ENCODE assay signal across 8 mouse cellular contexts in the genomic region with DNA sequence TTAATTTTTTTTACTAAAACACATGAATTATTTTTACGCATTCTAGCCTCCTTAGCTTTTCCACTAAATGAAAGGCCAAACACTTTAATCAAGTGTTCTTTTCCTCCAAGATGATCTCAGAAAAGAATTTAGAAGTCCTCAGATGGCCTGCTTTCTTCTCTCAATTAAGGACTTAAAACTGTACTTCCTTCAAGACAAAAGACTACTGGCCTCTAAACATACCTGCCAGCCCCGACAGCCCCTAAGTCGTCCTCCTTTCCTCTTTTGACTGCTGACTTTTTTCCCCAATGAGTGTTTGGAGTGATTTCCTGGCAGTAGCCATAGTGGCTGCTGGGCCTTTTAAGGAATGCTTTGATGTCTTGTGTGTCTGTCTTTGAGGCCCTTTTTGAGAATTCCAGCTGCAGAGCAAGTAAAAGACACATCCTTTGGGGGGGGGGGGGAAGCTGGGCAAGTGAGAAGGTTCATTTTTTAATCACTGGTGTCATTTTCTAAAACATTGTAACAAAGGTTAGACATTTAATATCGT. TPM values are rescaled to one million over a fixed set of nuclear protein-coding genes. Genes with fewer than 3 reads are reported as not detected.
A peak's percentile ranks its signal among the peaks of the same experiment; 100 is the strongest.
DNase-seq lines count a peak whose midpoint lies in the region; ATAC-seq and TF ChIP-seq lines count a peak whose summit lies in the region.

No protein-coding gene starts in this region.

- H3K27me3 ChIP-seq in heart, embryonic 11.5 days (ENCODE audit: control insufficient read depth, insufficient read depth, low read length), result no peaks in the 10 kb centered on the region
- H3K27me3 ChIP-seq in ES-Bruce4 (ENCODE audit: control insufficient read depth, insufficient read depth, low read length, poor library complexity, severe bottlenecking), result no peaks in the 10 kb centered on the region
- H3K27me3 ChIP-seq in forebrain, embryonic 12.5 days, result no peaks in the 10 kb centered on the region
- H3K27me3 ChIP-seq in liver, embryonic 13.5 days, result no peaks in the 10 kb centered on the region
- no peaks in the 10 kb centered on the region for H3K27me3 ChIP-seq in neural tube, embryonic 14.5 days (ENCODE audit: control insufficient read depth, insufficient read depth, low read length)

- no peaks in the 10 kb centered on the region for H3K9me3 ChIP-seq in heart, embryonic 11.5 days (replicated peaks; ENCODE audit: control insufficient read depth, low read length)
- no peaks in the 10 kb centered on the region for H3K9me3 ChIP-seq in ES-Bruce4 (replicated peaks; ENCODE audit: control insufficient read depth, insufficient read depth, low read length, poor library complexity, severe bottlenecking)
- H3K9me3 ChIP-seq in forebrain, embryonic 12.5 days, result no peaks in the 10 kb centered on the region
- no peaks in the 10 kb centered on the region for H3K9me3 ChIP-seq in liver, embryonic 13.5 days (replicated peaks)
- no peaks in the 10 kb centered on the region for H3K9me3 ChIP-seq in neural tube, embryonic 14.5 days (ENCODE audit: control insufficient read depth, low read length)

- peak overlapping the region; percentile 29 for H3K4me3 ChIP-seq in heart, embryonic 11.5 days (ENCODE audit: low read depth, low read length)
- 0 out of 2 replicates have a peak overlapping the region, but pooled peaks have one; percentile 33 for H3K4me3 ChIP-seq in ES-Bruce4 (ENCODE audit: low read depth, low read length)
- H3K4me3 ChIP-seq in forebrain, embryonic 12.5 days (replicated peaks), result peak overlapping the region; percentile 88
- peak overlapping the region; percentile 94 for H3K4me3 ChIP-seq in liver, embryonic 13.5 days (replicated peaks)
- H3K4me3 ChIP-seq in neural tube, embryonic 14.5 days (ENCODE audit: low read depth, low read length), result peak overlapping the region; percentile 83

- no peak overlapping the region for H3K9ac ChIP-seq in heart, embryonic 11.5 days (ENCODE audit: low read depth, low read length)
- no peak overlapping the region for H3K9ac ChIP-seq in ES-Bruce4 (ENCODE audit: low read depth, poor library complexity, severe bottlenecking)
- H3K9ac ChIP-seq in forebrain, embryonic 12.5 days, result peak overlapping the region; percentile 84
- H3K9ac ChIP-seq in liver, embryonic 13.5 days, result peak overlapping the region; percentile 95
- no peak overlapping the region for H3K9ac ChIP-seq in neural tube, embryonic 14.5 days (replicated peaks; ENCODE audit: low read depth, low read length)

- peak overlapping the region; percentile 62 for H3K4me2 ChIP-seq in heart, embryonic 11.5 days
- H3K4me2 ChIP-seq in forebrain, embryonic 12.5 days, result peak overlapping the region; percentile 64
- H3K4me2 ChIP-seq in liver, embryonic 13.5 days, result peak overlapping the region; percentile 70
- H3K4me2 ChIP-seq in neural tube, embryonic 14.5 days (ENCODE audit: low read depth, low read length), result peak overlapping the region; percentile 42

- H3K4me1 ChIP-seq in heart, embryonic 11.5 days (ENCODE audit: control insufficient read depth, insufficient read depth, low read length), result no peaks in the 10 kb centered on the region
- peaks cover 1% of the 10 kb centered on the region for H3K4me1 ChIP-seq in ES-Bruce4 (ENCODE audit: control insufficient read depth, insufficient read depth, low read length)
- peaks cover 14% of the 10 kb centered on the region for H3K4me1 ChIP-seq in forebrain, embryonic 12.5 days
- H3K4me1 ChIP-seq in liver, embryonic 13.5 days (replicated peaks), result peaks cover 22% of the 10 kb centered on the region
- peaks cover 8% of the 10 kb centered on the region for H3K4me1 ChIP-seq in neural tube, embryonic 14.5 days (ENCODE audit: control insufficient read depth, insufficient read depth, low read length)

- TF ChIP-seq POLR2A in ES-Bruce4 (IDR thresholded peaks at IDR 0.05; ENCODE audit: insufficient read depth, low read length), result no peak

- DNase-seq in heart, adult 8-10 months (ENCODE audit: low spot score), result no peak
- DNase-seq in liver, embryonic 13.5 days, result no peak
- no peak for DNase-seq in thymus, postnatal 10 days (ENCODE audit: low spot score in 2 of 2)

- TF ChIP-seq EP300 in ES-Bruce4 (IDR thresholded peaks at IDR 0.05; ENCODE audit: insufficient read depth, low read depth, low read length), result no peak

- no peak for ATAC-seq in heart, embryonic 11.5 days (replicated peaks; ENCODE audit: insufficient number of reproducible peaks, low FRiP score, low TSS enrichment)
- no peak for ATAC-seq in forebrain, embryonic 12.5 days (ENCODE audit: low FRiP score)
- no peak for ATAC-seq in liver, embryonic 13.5 days (ENCODE audit: low read depth)
- no peak for ATAC-seq in neural tube, embryonic 14.5 days (ENCODE audit: low read depth)
- no peak for ATAC-seq in activated CD4-positive, CD25-positive, alpha-beta regulatory T cell, adult 4 months

- 22% methylated on average over 4 of the region's 4 CpGs for whole genome bisulfite sequencing in heart, embryonic 11.5 days (ENCODE audit: insufficient replicate concordance)
- 15% methylated on average over 4 of the region's 4 CpGs for WGBS in forebrain, embryonic 12.5 days
- 35% methylated on average over 4 of the region's 4 CpGs for WGBS in liver, embryonic 13.5 days (ENCODE audit: insufficient replicate concordance)
- WGBS in neural tube, embryonic 14.5 days, result 11% methylated on average over 4 of the region's 4 CpGs

- TF ChIP-seq CTCF in ES-Bruce4 (IDR thresholded peaks at IDR 0.05; ENCODE audit: low read depth, low read length), result no peak

- H3K27ac ChIP-seq in heart, embryonic 11.5 days (ENCODE audit: low read depth, low read length), result 0 out of 2 replicates have a peak overlapping the region, but pooled peaks have one; percentile 4
- H3K27ac ChIP-seq in ES-Bruce4 (ENCODE audit: insufficient read depth, low read length), result no peak overlapping the region
- H3K27ac ChIP-seq in forebrain, embryonic 12.5 days, result 0 out of 2 replicates have a peak overlapping the region, but pooled peaks have one; percentile 21
- H3K27ac ChIP-seq in liver, embryonic 13.5 days, result peak overlapping the region; percentile 34; the same call in 1 of the 2 replicates
- H3K27ac ChIP-seq in neural tube, embryonic 14.5 days (ENCODE audit: low read depth, low read length), result no peak overlapping the region

- no peaks in the 10 kb centered on the region for H3K36me3 ChIP-seq in heart, embryonic 11.5 days (ENCODE audit: control insufficient read depth, insufficient read depth, low read length)
- H3K36me3 ChIP-seq in ES-Bruce4 (ENCODE audit: control insufficient read depth, insufficient read depth, low read length, poor library complexity, severe bottlenecking), result no peaks in the 10 kb centered on the region
- H3K36me3 ChIP-seq in forebrain, embryonic 12.5 days (replicated peaks), result no peaks in the 10 kb centered on the region
- no peaks in the 10 kb centered on the region for H3K36me3 ChIP-seq in liver, embryonic 13.5 days
- H3K36me3 ChIP-seq in neural tube, embryonic 14.5 days (ENCODE audit: control insufficient read depth, insufficient read depth, low read length), result no peaks in the 10 kb centered on the region

RNA-seq across cellular contexts. Expression of gene Ptar1, which starts 1.3 kb away (rescaled TPM):
- polyA plus RNA-seq in heart, embryonic 11.5 days (2014; fragmentation: Nextera tagmentation; extraction: Ambion mirVana), result 4.6 and 7.3 TPM in 2 replicates
- total RNA-seq in heart, adult 8-10 months (2022), result 10 to 100 TPM; 16.4 to 24.8 (median 21.4) TPM
- polyA plus RNA-seq in ES-Bruce4 (2011; ENCODE audit: insufficient read depth, insufficient read length, low read depth, missing spikeins), result 43.9 and 53.5 TPM in 2 replicates
- polyA plus RNA-seq in forebrain, embryonic 12.5 days (2016; fragmentation: Nextera tagmentation; extraction: Ambion mirVana), result 9.8 and 10.1 TPM in 2 replicates
- 3.6 and 4.7 TPM in 2 replicates for polyA plus RNA-seq in liver, embryonic 13.5 days (2015; fragmentation: Nextera tagmentation; extraction: Ambion mirVana)
- 7.5 and 12.6 TPM in 2 replicates for polyA plus RNA-seq in neural tube, embryonic 14.5 days (2014; fragmentation: Nextera tagmentation; extraction: Ambion mirVana)
- 10 to 100 TPM in 1 of 2 experiments, 1 to 10 TPM in 1; 9.2 to 10.8 TPM for polyA plus RNA-seq in activated CD4-positive, CD25-positive, alpha-beta regulatory T cell, adult 4 months (2017; shearing (Covaris generic))

RNA-seq across cellular contexts. Expression of gene 1700028P14Rik, which starts 35.9 kb away (rescaled TPM):
- not detected in 2 replicates for polyA plus RNA-seq in heart, embryonic 11.5 days (2014; fragmentation: Nextera tagmentation; extraction: Ambion mirVana)
- not detected for total RNA-seq in heart, adult 8-10 months (2022)
- not detected in 2 replicates for polyA plus RNA-seq in ES-Bruce4 (2011; ENCODE audit: insufficient read depth, insufficient read length, low read depth, missing spikeins)
- polyA plus RNA-seq in forebrain, embryonic 12.5 days (2016; fragmentation: Nextera tagmentation; extraction: Ambion mirVana), result 0.31 and 0.89 TPM in 2 replicates
- not detected in 2 replicates for polyA plus RNA-seq in liver, embryonic 13.5 days (2015; fragmentation: Nextera tagmentation; extraction: Ambion mirVana)
- polyA plus RNA-seq in neural tube, embryonic 14.5 days (2014; fragmentation: Nextera tagmentation; extraction: Ambion mirVana), result 0.32 and 1.6 TPM in 2 replicates
- polyA plus RNA-seq in activated CD4-positive, CD25-positive, alpha-beta regulatory T cell, adult 4 months (2017; shearing (Covaris generic)), result not detected

Comparison
In these comparisons a context has a peak if more than half of its experiments do, and no peak if none do; other contexts are left out.
1. H3K27ac ChIP-seq: peak in heart, embryonic 11.5 days (single experiment), forebrain, embryonic 12.5 days (single experiment) and liver, embryonic 13.5 days (single experiment); none in ES-Bruce4 (single experiment) and neural tube, embryonic 14.5 days (single experiment).
2. H3K4me3 ChIP-seq: peak in every context shown above with its lines; median percentile 94 in liver, embryonic 13.5 days; 88 in forebrain, embryonic 12.5 days; 83 in neural tube, embryonic 14.5 days; 33 in ES-Bruce4; 29 in heart, embryonic 11.5 days.
3. H3K9ac ChIP-seq: peak in forebrain, embryonic 12.5 days (single experiment) and liver, embryonic 13.5 days (single experiment); none in heart, embryonic 11.5 days (single experiment), ES-Bruce4 (single experiment) and neural tube, embryonic 14.5 days (single experiment).
4. Peak in every context shown above with its lines, with median percentiles within 50 percentile points of each other: H3K4me2 ChIP-seq.